Mouse (Mus musculus): ENCODE results near the gene Gm27029.

- no peak for TF ChIP-seq CTCF (IDR thresholded peaks at IDR 0.05; ENCODE audit: low read depth)
- TF ChIP-seq EP300 (IDR thresholded peaks at IDR 0.05; ENCODE audit: low read depth): no peak
Measured at GRCm38 (mm10) chr11:101455627-101456026, 31.0 kb upstream of the Gm27029 start.
